Mouse (Mus musculus): Measurements from ENCODE around the gene Dock4. TPM values are rescaled to one million over a fixed set of nuclear protein-coding genes. Genes with fewer than 3 reads are reported as not detected.

Gene Dock4
- polyA plus RNA-seq, 1 experiment from 2014 or later, result 2.6 TPM

GRCm38 (mm10) chr12:40635991-40636390 lies 190.2 kb downstream of the Dock4 start:
- 76% methylated on average over 6 of the region's 6 CpGs for WGBS (ENCODE audit: insufficient replicate concordance)
- H3K4me2 ChIP-seq, result no peak overlapping the region
- ATAC-seq, result no peak

GRCm38 (mm10) chr12:40637427-40637826 lies 191.7 kb downstream of the Dock4 start:
- 63% methylated on average over 2 of the region's 2 CpGs for WGBS (ENCODE audit: insufficient replicate concordance)
- Histone ChIP-seq H3K9me3 (replicated peaks) (no peaks in the 10 kb centered on the region), H3K9ac (no peak overlapping the region), H3K4me1 (no peaks in the 10 kb centered on the region), H3K27me3 (replicated peaks) (no peaks in the 10 kb centered on the region), H3K36me3 (no peaks in the 10 kb centered on the region), H3K27ac (no peak overlapping the region), H3K4me2 (no peak overlapping the region), H3K4me3 (no peak overlapping the region)
- ATAC-seq, result no peak

More at GRCm38 (mm10) chr12:40635991-40636390, 190.2 kb downstream of the Dock4 start:
- H3K27ac ChIP-seq, result no peak overlapping the region
- no peaks in the 10 kb centered on the region for H3K4me1 ChIP-seq
- H3K4me3 ChIP-seq, result no peak overlapping the region
- H3K9ac ChIP-seq, result no peak overlapping the region
- no peaks in the 10 kb centered on the region for H3K36me3 ChIP-seq
- no peaks in the 10 kb centered on the region for H3K27me3 ChIP-seq (replicated peaks)
- H3K9me3 ChIP-seq (replicated peaks), result no peaks in the 10 kb centered on the region

- Histone ChIP-seq H3K9ac (no peak overlapping the region), H3K9me3 (replicated peaks) (no peaks in the 10 kb centered on the region), H3K27me3 (replicated peaks) (no peaks in the 10 kb centered on the region), H3K36me3 (no peaks in the 10 kb centered on the region), H3K27ac (no peak overlapping the region), H3K4me2 (no peak overlapping the region), H3K4me3 (no peak overlapping the region), H3K4me1 (no peaks in the 10 kb centered on the region)
- 65% methylated on average over 6 of the region's 6 CpGs for WGBS (ENCODE audit: insufficient replicate concordance)
- no peak for ATAC-seq
Measured at GRCm38 (mm10) chr12:40645869-40646268, 200.1 kb downstream of the Dock4 start.

- Histone ChIP-seq H3K27me3 (replicated peaks) (no peaks in the 10 kb centered on the region), H3K27ac (no peak overlapping the region), H3K4me2 (no peak overlapping the region), H3K9me3 (replicated peaks) (no peaks in the 10 kb centered on the region), H3K4me3 (no peak overlapping the region), H3K4me1 (no peaks in the 10 kb centered on the region), H3K36me3 (no peaks in the 10 kb centered on the region), H3K9ac (no peak overlapping the region)
- no peak for ATAC-seq
- WGBS (ENCODE audit: insufficient replicate concordance), result 21% methylated on average over 2 of the region's 2 CpGs
Measured at GRCm38 (mm10) chr12:40654312-40654711, 208.6 kb downstream of the Dock4 start.

GRCm38 (mm10) chr12:40655861-40656260 lies 210.1 kb downstream of the Dock4 start:
- no peaks in the 10 kb centered on the region for H3K27me3 ChIP-seq (replicated peaks)
- H3K9ac ChIP-seq, result no peak overlapping the region
- no peak for ATAC-seq
- H3K36me3 ChIP-seq, result no peaks in the 10 kb centered on the region
- H3K4me3 ChIP-seq, result no peak overlapping the region
- 70% methylated on average over 2 of the region's 2 CpGs for WGBS (ENCODE audit: insufficient replicate concordance)
- H3K4me1 ChIP-seq, result no peaks in the 10 kb centered on the region
- H3K4me2 ChIP-seq, result no peak overlapping the region
- H3K27ac ChIP-seq, result no peak overlapping the region
- H3K9me3 ChIP-seq (replicated peaks), result no peaks in the 10 kb centered on the region

GRCm38 (mm10) chr12:40656438-40656837 lies 210.7 kb downstream of the Dock4 start:
- H3K4me2 ChIP-seq, result no peak overlapping the region
- H3K9ac ChIP-seq, result no peak overlapping the region
- H3K9me3 ChIP-seq (replicated peaks), result no peaks in the 10 kb centered on the region
- ATAC-seq, result no peak
- 53% methylated on average over 5 of the region's 5 CpGs for WGBS (ENCODE audit: insufficient replicate concordance)
- H3K27ac ChIP-seq, result no peak overlapping the region
- H3K36me3 ChIP-seq, result no peaks in the 10 kb centered on the region
- no peaks in the 10 kb centered on the region for H3K4me1 ChIP-seq
- H3K27me3 ChIP-seq (replicated peaks), result no peaks in the 10 kb centered on the region
- H3K4me3 ChIP-seq, result no peak overlapping the region

GRCm38 (mm10) chr12:40657229-40657885 lies 211.6 kb downstream of the Dock4 start:
- no peaks in the 10 kb centered on the region for H3K27me3 ChIP-seq (replicated peaks)
- H3K9ac ChIP-seq, result no peak overlapping the region
- no peak overlapping the region for H3K4me3 ChIP-seq
- no peak for ATAC-seq
- no peak overlapping the region for H3K27ac ChIP-seq
- H3K9me3 ChIP-seq (replicated peaks), result no peaks in the 10 kb centered on the region
- H3K36me3 ChIP-seq, result no peaks in the 10 kb centered on the region
- H3K4me1 ChIP-seq, result no peaks in the 10 kb centered on the region
- 68% methylated on average over 4 of the region's 4 CpGs for WGBS (ENCODE audit: insufficient replicate concordance)
- no peak overlapping the region for H3K4me2 ChIP-seq

GRCm38 (mm10) chr12:40659689-40660088 lies 213.9 kb downstream of the Dock4 start:
- H3K9me3 ChIP-seq (replicated peaks), result no peaks in the 10 kb centered on the region
- WGBS (ENCODE audit: insufficient replicate concordance), result 57% methylated on average over 6 of the region's 6 CpGs
- no peak for ATAC-seq
- H3K27ac ChIP-seq, result no peak overlapping the region
- no peak overlapping the region for H3K4me3 ChIP-seq
- no peak overlapping the region for H3K9ac ChIP-seq
- H3K4me1 ChIP-seq, result no peaks in the 10 kb centered on the region
- no peaks in the 10 kb centered on the region for H3K36me3 ChIP-seq
- H3K27me3 ChIP-seq (replicated peaks), result no peaks in the 10 kb centered on the region
- H3K4me2 ChIP-seq, result no peak overlapping the region

GRCm38 (mm10) chr12:40669460-40669859 lies 223.7 kb downstream of the Dock4 start:
- Histone ChIP-seq H3K9me3 (replicated peaks) (no peaks in the 10 kb centered on the region), H3K27me3 (replicated peaks) (no peaks in the 10 kb centered on the region), H3K4me3 (no peak overlapping the region), H3K4me2 (no peak overlapping the region), H3K4me1 (no peaks in the 10 kb centered on the region), H3K36me3 (no peaks in the 10 kb centered on the region), H3K9ac (no peak overlapping the region), H3K27ac (no peak overlapping the region)
- no peak for ATAC-seq
- 70% methylated on average over 2 of the region's 2 CpGs for WGBS (ENCODE audit: insufficient replicate concordance)

GRCm38 (mm10) chr12:40670766-40671165 lies 225.0 kb downstream of the Dock4 start:
- Histone ChIP-seq H3K9ac (no peak overlapping the region), H3K4me2 (no peak overlapping the region), H3K4me1 (no peaks in the 10 kb centered on the region), H3K9me3 (replicated peaks) (no peaks in the 10 kb centered on the region), H3K27ac (no peak overlapping the region), H3K36me3 (no peaks in the 10 kb centered on the region), H3K4me3 (no peak overlapping the region), H3K27me3 (replicated peaks) (no peaks in the 10 kb centered on the region)
- no peak for ATAC-seq

GRCm38 (mm10) chr12:40679713-40680112 lies 234.0 kb downstream of the Dock4 start:
- H3K4me1 ChIP-seq, result no peaks in the 10 kb centered on the region
- no peaks in the 10 kb centered on the region for H3K27me3 ChIP-seq (replicated peaks)
- no peak overlapping the region for H3K9ac ChIP-seq
- H3K4me3 ChIP-seq, result no peak overlapping the region
- H3K27ac ChIP-seq, result no peak overlapping the region
- ATAC-seq, result no peak
- 65% methylated on average over 4 of the region's 4 CpGs for WGBS (ENCODE audit: insufficient replicate concordance)
- no peaks in the 10 kb centered on the region for H3K36me3 ChIP-seq
- H3K9me3 ChIP-seq (replicated peaks), result no peaks in the 10 kb centered on the region
- no peak overlapping the region for H3K4me2 ChIP-seq

- Histone ChIP-seq H3K27ac (no peak overlapping the region), H3K4me1 (no peaks in the 10 kb centered on the region), H3K9me3 (replicated peaks) (no peaks in the 10 kb centered on the region), H3K36me3 (no peaks in the 10 kb centered on the region), H3K4me3 (no peak overlapping the region), H3K4me2 (no peak overlapping the region), H3K27me3 (replicated peaks) (no peaks in the 10 kb centered on the region), H3K9ac (no peak overlapping the region)
- WGBS (ENCODE audit: insufficient replicate concordance), result 68% methylated on average over 1 of the region's 1 CpGs
- no peak for ATAC-seq
Measured at GRCm38 (mm10) chr12:40680551-40680950, 234.8 kb downstream of the Dock4 start.

GRCm38 (mm10) chr12:40691444-40691843 lies 245.7 kb downstream of the Dock4 start:
- no peak overlapping the region for H3K4me2 ChIP-seq
- no peaks in the 10 kb centered on the region for H3K36me3 ChIP-seq
- H3K4me3 ChIP-seq, result no peak overlapping the region
- ATAC-seq, result no peak
- H3K27me3 ChIP-seq (replicated peaks), result no peaks in the 10 kb centered on the region
- no peaks in the 10 kb centered on the region for H3K9me3 ChIP-seq (replicated peaks)
- H3K4me1 ChIP-seq, result no peaks in the 10 kb centered on the region
- H3K9ac ChIP-seq, result no peak overlapping the region
- no peak overlapping the region for H3K27ac ChIP-seq
- WGBS (ENCODE audit: insufficient replicate concordance), result 58% methylated on average over 4 of the region's 4 CpGs
